Mouse (Mus musculus) spleen, postnatal 10 days (tissue): ENCODE measurements at regions not wholly inside any gene's neighbourhood (a gene's known extent, or its start where the extent isn't known, plus 50 kb on each side); places are given as distances from the start of the nearest gene placed in this dataset.

ENCODE experiments used
- DNase-seq, 2 experiments: peaks; one replicate each; pipeline ENCODE4 v3.0.0; 2021 to 2022; ENCODE audit warnings: low spot score in 2 of 2

- no peak for DNase-seq
Observed at GRCm38 (mm10) chr1:75997222-75997621, 451.2 kb downstream of the Slc4a3 start.

- no peak for DNase-seq
Observed at GRCm38 (mm10) chr1:76001124-76001523, 455.1 kb downstream of the Slc4a3 start.

GRCm38 (mm10) chr1:76009601-76010000 lies 463.5 kb downstream of the Slc4a3 start:
- no peak for DNase-seq

GRCm38 (mm10) chr1:76010212-76010800 lies 464.2 kb downstream of the Slc4a3 start:
- DNase-seq = no peak

GRCm38 (mm10) chr1:76018588-76018987 lies 472.5 kb downstream of the Slc4a3 start:
- DNase-seq = no peak

- no peak for DNase-seq
Observed at GRCm38 (mm10) chr1:76019071-76019470, 473.0 kb downstream of the Slc4a3 start.

- DNase-seq = no peak
Observed at GRCm38 (mm10) chr1:76024650-76025049, 478.6 kb downstream of the Slc4a3 start.

GRCm38 (mm10) chr1:76025389-76025788 lies 479.3 kb downstream of the Slc4a3 start:
- no peak for DNase-seq

GRCm38 (mm10) chr1:76029059-76029458 lies 483.0 kb downstream of the Slc4a3 start:
- DNase-seq = no peak

GRCm38 (mm10) chr1:76031171-76031922 lies 485.3 kb downstream of the Slc4a3 start:
- no peak for DNase-seq

- DNase-seq = no peak
Observed at GRCm38 (mm10) chr1:76031923-76032285, 485.8 kb downstream of the Slc4a3 start.

- no peak for DNase-seq
Observed at GRCm38 (mm10) chr1:76032626-76033025, 486.6 kb downstream of the Slc4a3 start.

GRCm38 (mm10) chr1:76036316-76036715 lies 490.2 kb downstream of the Slc4a3 start:
- DNase-seq = no peak

- peak in 1 of 2 experiments; percentile 18 for DNase-seq
Observed at GRCm38 (mm10) chr1:76039029-76039655, 493.1 kb downstream of the Slc4a3 start.

GRCm38 (mm10) chr1:76039661-76040060 lies 493.6 kb downstream of the Slc4a3 start:
- DNase-seq = no peak

- no peak for DNase-seq
Observed at GRCm38 (mm10) chr1:76050264-76050663, 504.2 kb downstream of the Slc4a3 start.

- no peak for DNase-seq
Observed at GRCm38 (mm10) chr1:76053378-76054171, 507.5 kb downstream of the Slc4a3 start.

- DNase-seq = no peak
Observed at GRCm38 (mm10) chr1:76065783-76066182, 519.7 kb downstream of the Slc4a3 start.

- no peak for DNase-seq
Observed at GRCm38 (mm10) chr1:76070831-76071321, 524.8 kb downstream of the Slc4a3 start.

GRCm38 (mm10) chr1:76075213-76075612 lies 529.1 kb downstream of the Slc4a3 start:
- no peak for DNase-seq

- DNase-seq = no peak
Observed at GRCm38 (mm10) chr1:76075685-76076455, 529.8 kb downstream of the Slc4a3 start.
